Mouse (Mus musculus) right cerebral cortex, adult 18-20 months (tissue): ENCODE measurements around the gene Ppil3.

Experiments used
- DNase-seq: peaks from one replicate; pipeline ENCODE4 v3.0.0; 2022; ENCODE audit warnings: mixed read lengths

Gene Ppil3

GRCm38 (mm10) chr1:58445143-58445722 is at the start of gene Ppil3, which contains the start of gene Nif3l1:
Ppil3 (minus strand) TSS chr1:58445486.
Nif3l1 (plus strand) TSS chr1:58445151.
- DNase-seq = peak; percentile 91

DNA sequence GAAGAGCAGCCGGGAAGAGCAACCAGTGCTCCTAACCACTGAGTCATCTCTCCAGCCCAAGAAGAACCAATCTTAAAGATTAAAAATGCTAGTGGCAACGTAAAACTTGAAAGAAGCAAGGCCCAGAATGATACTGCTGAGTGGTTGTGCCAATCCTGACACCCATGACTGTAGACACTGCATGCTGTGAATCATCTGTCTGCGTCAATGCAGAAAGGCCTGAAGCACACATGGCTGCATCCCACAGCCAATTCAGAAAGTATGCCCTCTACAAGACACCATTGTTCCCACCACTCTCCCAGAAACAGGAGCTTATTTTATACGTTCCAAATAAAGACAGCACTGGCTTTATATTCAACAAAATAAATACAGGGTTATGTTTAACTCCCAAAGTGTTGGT is 37.4 kb upstream of the Ppil3 start:
- DNase-seq = no peak

DNA sequence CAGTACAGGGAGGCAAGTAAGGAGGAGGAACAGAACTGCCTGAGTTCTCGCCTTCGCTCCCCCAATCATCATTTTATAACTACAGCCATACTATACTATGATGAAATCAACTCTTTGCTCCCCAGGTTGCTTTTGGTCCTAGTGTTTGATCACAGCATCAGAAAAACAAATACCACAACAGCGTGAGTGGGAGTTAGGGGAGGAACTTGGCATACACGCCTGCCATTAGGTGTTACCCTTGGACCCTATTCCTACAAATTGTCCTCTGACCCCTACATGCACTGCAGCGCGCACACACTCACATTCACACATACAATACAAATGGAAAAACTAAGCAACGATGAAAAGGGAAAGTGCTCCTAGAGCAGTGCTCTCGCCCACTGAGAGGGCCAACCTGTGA is 30.4 kb upstream of the Ppil3 start:
- DNase-seq = no peak

DNA sequence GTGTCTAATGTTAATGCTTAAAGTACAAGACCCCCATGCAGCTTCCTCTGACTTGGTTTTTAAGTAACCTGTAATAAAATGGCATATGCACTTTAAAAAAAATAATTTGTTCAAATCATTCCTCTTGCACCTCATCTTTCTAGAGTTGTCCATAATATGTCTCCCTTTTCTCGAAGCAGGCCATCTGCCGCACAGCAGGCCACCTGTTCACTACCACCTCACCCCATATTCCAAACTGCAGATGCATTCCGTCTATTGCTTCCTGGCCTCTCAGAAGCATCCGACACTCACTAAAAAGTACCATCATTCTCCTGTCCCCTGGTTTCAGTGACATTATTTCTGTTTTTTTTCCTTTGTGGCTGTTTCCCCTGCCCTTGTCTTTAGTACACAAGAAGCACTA is 20.3 kb upstream of the Ppil3 start:
- no peak for DNase-seq

GRCm38 (mm10) chr1:58465042-58465441 is 19.8 kb upstream of the Ppil3 start:
- DNase-seq = no peak

DNA sequence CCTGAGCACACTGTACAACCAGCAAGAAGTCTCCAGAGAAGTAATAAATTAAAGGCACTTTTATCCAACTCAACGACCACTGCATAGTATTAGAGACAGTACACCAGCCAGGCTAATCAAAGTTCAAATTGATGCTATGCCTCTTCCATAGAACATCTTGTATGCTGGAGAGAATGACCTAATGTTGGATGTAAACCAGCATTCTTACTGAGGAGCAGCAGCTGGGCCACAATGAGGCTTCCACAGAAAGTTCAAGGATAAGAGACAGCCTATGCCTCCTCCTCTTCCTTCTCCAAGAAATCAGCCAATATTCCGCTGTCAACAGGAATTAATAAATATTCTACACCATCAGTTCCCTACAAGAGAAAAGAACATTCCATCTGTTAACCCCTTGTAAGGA is 18.6 kb upstream of the Ppil3 start:
- DNase-seq = no peak

DNA sequence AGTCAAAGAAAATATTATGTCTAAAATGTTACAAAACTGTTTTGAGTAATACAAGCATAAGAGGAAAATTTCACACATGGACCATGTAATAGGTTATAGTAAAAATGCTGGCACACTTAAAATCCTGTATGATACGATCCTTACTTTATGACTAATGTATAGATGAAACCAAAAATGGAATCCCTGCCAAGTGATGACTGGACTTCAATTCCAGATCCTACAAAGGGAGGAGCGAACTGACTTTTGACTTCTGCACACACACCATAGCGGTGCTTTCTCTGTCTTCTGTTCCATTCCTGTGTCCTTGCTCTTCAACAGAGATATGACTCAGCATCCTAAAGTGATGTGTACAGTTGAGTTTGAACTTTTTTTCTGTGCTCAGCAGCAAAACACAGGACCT is 15.3 kb upstream of the Ppil3 start:
- no peak for DNase-seq

DNA sequence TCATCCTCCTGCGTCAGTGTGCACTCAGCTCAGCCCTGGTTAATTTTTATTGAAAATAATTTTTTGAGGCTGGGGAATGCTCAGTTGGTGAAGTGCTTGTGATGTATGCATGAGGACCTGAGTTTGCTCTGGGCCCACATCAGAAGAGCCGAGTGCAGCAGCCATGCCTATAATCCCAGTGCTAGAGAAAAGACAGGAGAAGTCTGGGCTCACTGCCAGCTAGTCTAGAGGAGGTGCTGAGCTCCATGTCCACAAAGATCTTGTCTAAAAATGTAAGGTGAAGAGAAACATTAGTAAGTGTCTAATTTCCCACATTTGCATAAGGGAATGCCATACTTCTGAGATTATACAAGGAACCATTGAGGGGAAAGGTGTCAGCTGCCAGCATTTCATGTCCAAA is 13.6 kb upstream of the Ppil3 start:
- DNase-seq = peak; percentile 38

GRCm38 (mm10) chr1:58458175-58458574 is 12.9 kb upstream of the Ppil3 start:
- no peak for DNase-seq

GRCm38 (mm10) chr1:58454316-58454715 is 9.0 kb upstream of the Ppil3 start:
- no peak for DNase-seq

- DNase-seq = no peak
Observed at GRCm38 (mm10) chr1:58448396-58448795, 3.1 kb upstream of the Ppil3 start.

DNA sequence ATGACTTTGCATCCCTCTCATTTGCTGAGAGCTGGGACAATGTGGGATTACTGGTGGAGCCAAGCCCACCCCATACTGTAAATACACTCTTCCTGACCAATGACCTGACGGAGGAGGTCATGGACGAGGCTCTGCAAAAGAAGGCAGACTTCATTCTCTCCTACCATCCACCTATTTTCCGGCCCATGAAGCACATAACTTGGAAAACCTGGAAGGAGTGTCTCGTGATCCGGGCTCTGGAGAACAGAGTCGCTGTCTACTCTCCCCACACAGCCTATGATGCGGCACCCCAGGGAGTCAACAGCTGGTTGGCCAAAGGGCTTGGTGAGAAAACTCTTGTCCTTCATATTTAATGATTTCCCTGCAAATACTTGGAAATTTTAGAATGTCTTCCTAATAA is 2.5 kb upstream of the Ppil3 start:
- no peak for DNase-seq

DNA sequence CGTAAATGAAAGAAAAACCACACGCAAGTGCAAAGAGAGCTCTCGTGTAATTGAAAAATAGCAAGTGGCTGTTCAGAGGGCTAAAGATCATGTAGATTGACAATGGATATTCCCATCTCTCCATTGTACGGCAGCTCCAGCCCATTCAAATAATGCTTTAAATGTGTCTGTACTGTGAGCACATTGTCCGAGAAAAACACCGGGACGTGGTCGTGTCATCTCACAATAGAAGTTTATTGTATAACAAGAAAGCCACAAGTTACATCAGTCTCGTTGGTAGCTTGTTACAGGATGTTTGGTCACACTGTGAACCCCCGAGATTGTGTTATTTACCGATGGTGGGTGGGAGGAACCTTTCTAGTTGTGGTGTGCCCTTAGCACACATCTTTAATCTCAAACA is 575 bp upstream of the Ppil3 start:
- DNase-seq = no peak

- no peak for DNase-seq
Observed at GRCm38 (mm10) chr1:58444691-58445090, 595 bp downstream of the Ppil3 start.

GRCm38 (mm10) chr1:58424551-58424950 is 20.7 kb downstream of the Ppil3 start:
- no peak for DNase-seq

DNA sequence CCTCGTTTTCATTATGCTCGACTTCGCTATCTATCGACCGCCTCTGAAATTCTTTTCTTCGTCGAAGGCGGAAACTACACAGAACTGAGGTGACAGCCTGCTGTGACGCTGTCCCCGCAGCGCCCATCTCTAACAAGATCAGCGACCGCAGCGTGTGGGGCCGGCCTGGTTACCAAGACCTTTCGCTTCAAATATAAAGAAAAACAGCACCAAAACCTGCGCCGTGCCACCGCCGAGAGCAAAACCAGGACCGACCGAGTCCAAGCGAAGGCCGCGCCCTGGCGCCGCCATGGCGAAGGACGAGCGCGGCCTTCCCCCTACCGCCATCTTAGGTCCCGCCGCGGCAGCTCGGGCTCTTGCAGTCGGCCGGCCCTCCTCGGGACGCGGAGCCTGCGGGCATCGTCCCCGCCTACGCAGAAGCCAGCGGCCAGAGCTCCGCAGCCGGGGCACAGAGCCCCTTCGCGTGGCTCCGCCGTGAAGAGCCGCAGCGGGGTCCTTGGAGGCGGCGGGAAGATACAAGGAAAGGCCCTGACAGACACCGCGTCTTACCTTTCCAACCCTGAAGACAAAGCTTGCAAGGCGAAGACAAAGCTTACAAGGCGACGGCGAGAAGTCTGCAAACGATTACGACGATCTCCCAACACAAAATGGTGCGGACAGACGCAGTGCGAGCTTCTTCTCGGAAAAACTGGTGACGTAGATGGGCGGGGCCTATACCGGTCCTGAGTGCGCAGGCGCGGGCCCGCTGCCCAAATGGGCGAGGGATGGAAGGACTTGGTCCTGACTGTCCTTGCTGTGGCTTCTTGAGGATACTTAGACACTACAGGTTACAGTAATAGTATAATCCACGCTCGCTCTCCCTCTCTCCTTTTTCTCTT is 21.7 kb downstream of the Ppil3 start, which contains the start of gene Clk1:
TSS of gene Clk1 (minus strand) at position 696 of the 878 bp plus-strand sequence.
- DNase-seq = peak; percentile 95

- no peak for DNase-seq
Observed at GRCm38 (mm10) chr1:58422879-58423278, 22.4 kb downstream of the Ppil3 start.

- no peak for DNase-seq
Observed at GRCm38 (mm10) chr1:58420961-58421360, 24.3 kb downstream of the Ppil3 start.

DNA sequence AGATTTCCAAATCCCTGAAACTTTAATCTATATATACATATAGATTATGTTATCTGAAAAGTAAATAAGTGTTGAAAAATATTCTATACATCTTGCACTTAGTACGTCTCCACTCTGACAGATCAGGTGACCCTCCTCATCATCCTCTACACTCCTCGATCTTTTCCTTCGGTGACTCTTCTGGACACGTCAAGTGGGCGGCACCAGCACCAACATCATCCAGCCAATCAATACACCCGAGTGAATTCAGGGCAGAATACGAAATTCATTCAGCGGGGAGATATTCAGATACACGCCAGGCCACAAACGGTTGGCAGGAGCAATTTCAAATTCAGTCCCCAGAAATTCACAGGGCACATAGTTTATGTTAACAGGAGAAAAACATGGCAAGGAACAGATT is 25.3 kb downstream of the Ppil3 start:
- no peak for DNase-seq

DNA sequence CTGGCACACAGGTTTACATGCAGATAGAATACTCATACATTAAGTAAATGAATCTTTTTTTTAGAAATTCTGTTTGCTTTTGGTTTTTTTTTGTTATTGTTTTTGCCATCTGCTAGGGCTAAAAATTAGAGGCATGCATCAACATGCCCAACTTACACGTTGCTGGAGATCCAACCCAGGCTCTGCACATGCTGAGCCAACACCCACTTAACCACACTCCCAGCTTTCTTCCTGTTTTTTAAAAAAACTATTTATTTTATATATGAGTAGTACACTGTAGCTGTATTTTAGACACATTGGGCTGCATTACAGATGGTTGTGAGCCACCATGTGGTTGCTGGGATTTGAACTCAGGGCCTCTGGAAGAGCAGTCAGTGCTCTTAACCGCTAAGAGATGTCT is 29.2 kb downstream of the Ppil3 start:
- DNase-seq = no peak

GRCm38 (mm10) chr1:58415442-58415841 is 29.8 kb downstream of the Ppil3 start:
- DNase-seq = no peak

GRCm38 (mm10) chr1:58410776-58411175 is 34.5 kb downstream of the Ppil3 start:
- no peak for DNase-seq

- DNase-seq = no peak
Observed at GRCm38 (mm10) chr1:58410198-58410588, 35.1 kb downstream of the Ppil3 start.

- no peak for DNase-seq
Observed at GRCm38 (mm10) chr1:58409553-58410197, 35.6 kb downstream of the Ppil3 start.
